ENCODE assay signal across 10 mouse cellular contexts in genomic region chr13:78207796-78208645, GRCm38 (mm10). TPM values are rescaled to one million over a fixed set of nuclear protein-coding genes. Genes with fewer than 3 reads are reported as not detected.
DNase-seq lines count a peak whose midpoint lies in the region; ATAC-seq lines count a peak whose summit lies in the region.
"Had no signal": no experiment of that assay in that cellular context is flagged by ENCODE, and none has a peak within 500 bp of the region (broad histone marks: within the 10 kb centered on the region; RNA-seq: fewer than 3 reads in every experiment).

No protein-coding gene starts in this region.

- peak; percentile 52 for DNase-seq in adrenal gland, postnatal 10 days
- no peak for DNase-seq in adrenal gland, postnatal 4 days (ENCODE audit: low spot score in 2 of 2)
- DNase-seq in right cerebral cortex, adult 2 months (ENCODE audit: low spot score in 2 of 2): peak; percentile 36 to 57
- no peak for DNase-seq in right cerebral cortex, postnatal 36 days (ENCODE audit: low spot score in 2 of 2)
- DNase-seq in T-cell, adult 2 months (ENCODE audit: low spot score): no peak
- no peak for DNase-seq in spleen, postnatal 36 days (ENCODE audit: low spot score in 2 of 2)
- no peak for DNase-seq in gastrocnemius, postnatal 25 days
- DNase-seq: lung, postnatal 14 days had no signal

- peak; percentile 13; the same call in 1 of the 2 replicates for ATAC-seq in midbrain, embryonic 12.5 days (ENCODE audit: low FRiP score, low read depth)

- H3K27ac ChIP-seq in midbrain, embryonic 12.5 days (replicated peaks): peak overlapping the region; percentile 66

- H3K27me3 ChIP-seq in midbrain, embryonic 12.5 days: peaks cover 21% of the 10 kb centered on the region; the same call in 1 of the 2 replicates

- H3K4me1 ChIP-seq in midbrain, embryonic 12.5 days: peaks cover 72% of the 10 kb centered on the region

- H3K4me3 ChIP-seq in midbrain, embryonic 12.5 days: no peak overlapping the region

- no peaks in the 10 kb centered on the region for H3K36me3 ChIP-seq in midbrain, embryonic 12.5 days

- peak overlapping the region; percentile 78 for H3K4me2 ChIP-seq in midbrain, embryonic 12.5 days (replicated peaks)

- no peak overlapping the region; the same call in 1 of the 2 replicates for H3K9ac ChIP-seq in midbrain, embryonic 12.5 days (replicated peaks)

- no peaks in the 10 kb centered on the region for H3K9me3 ChIP-seq in midbrain, embryonic 12.5 days

- 3% methylated on average over 12 of the region's 12 CpGs for WGBS in midbrain, embryonic 12.5 days

RNA-seq across cellular contexts. Expression of gene Nr2f1, which starts 8.5 kb away (rescaled TPM):
- total RNA-seq in adrenal gland, postnatal 10 days (2021): 10 to 100 TPM; 15.0 to 18.4 TPM
- 10 to 100 TPM; 29.4 to 29.5 TPM for total RNA-seq in adrenal gland, postnatal 4 days (2021)
- 62.3 and 84.1 TPM in 2 replicates for polyA plus RNA-seq in midbrain, embryonic 12.5 days (2016; fragmentation: Nextera tagmentation; extraction: Ambion mirVana)
- total RNA-seq in gastrocnemius, postnatal 25 days (2021): under 1 TPM; 0.80 to 0.95 TPM
- total RNA-seq: common myeloid progenitor, adult 5-6 weeks had no signal

Comparison
In these comparisons a context has a peak if more than half of its experiments do, and no peak if none do; other contexts are left out.
1. DNase-seq: peak in adrenal gland, postnatal 10 days (single experiment) and right cerebral cortex, adult 2 months (2 of 2); none in adrenal gland, postnatal 4 days (0 of 2), right cerebral cortex, postnatal 36 days (0 of 2), T-cell, adult 2 months (single experiment), spleen, postnatal 36 days (0 of 2) and gastrocnemius, postnatal 25 days (single experiment).
2. RNA of gene Nr2f1, which starts 8.5 kb away (total RNA-seq): 29.4 to 29.5 TPM in adrenal gland, postnatal 4 days and 15.0 to 18.4 TPM in adrenal gland, postnatal 10 days; 0.80 to 0.95 TPM in gastrocnemius, postnatal 25 days; every median in the first group is over 4 times any median in the second.